Mouse (Mus musculus): ENCODE results near the gene Klra9.
"Not testable (repeated sequence)": the region's sequence is repeated elsewhere in the genome, so short reads cannot be mapped to it uniquely, and the experiment has no call there.

Gene Klra9

GRCm38 (mm10) chr6:130193012-130193411 lies at the start of gene Klra9:
Gene Klra9, minus strand, starts transcription at chr6:130193112.
- not testable (repeated sequence) for DNase-seq (ENCODE audit: low read depth, low spot score)

GRCm38 (mm10) chr6:130237536-130237935 lies 44.6 kb upstream of the Klra9 start:
- no peak for DNase-seq (ENCODE audit: low read depth, low spot score)

- no peak for DNase-seq (ENCODE audit: low read depth, low spot score)
Measured at GRCm38 (mm10) chr6:130236635-130237034, 43.7 kb upstream of the Klra9 start.

DNA sequence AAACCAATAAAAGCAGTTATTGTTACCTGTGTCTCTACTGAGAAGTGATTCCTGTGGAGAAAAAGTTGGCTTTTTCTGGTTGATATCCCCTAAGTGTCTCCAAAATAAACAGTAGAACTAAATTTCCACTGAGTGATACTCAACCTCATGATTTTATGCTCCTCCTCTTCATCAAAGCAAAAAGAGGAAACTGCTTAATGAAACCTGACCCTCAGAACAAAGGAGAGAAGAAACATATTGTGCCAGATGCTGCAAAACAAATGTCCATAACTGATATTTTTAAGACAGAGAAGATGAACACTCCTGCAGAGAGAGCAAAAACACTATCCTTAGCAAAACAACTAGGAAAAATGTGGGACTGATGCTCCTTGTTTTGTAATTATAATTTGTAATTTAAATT lies 40.3 kb upstream of the Klra9 start, which contains the start of gene Klra7:
Klra7 (minus strand) TSS at position 101 of the 400 bp plus-strand sequence.
- DNase-seq (ENCODE audit: low read depth, low spot score): no peak

DNA sequence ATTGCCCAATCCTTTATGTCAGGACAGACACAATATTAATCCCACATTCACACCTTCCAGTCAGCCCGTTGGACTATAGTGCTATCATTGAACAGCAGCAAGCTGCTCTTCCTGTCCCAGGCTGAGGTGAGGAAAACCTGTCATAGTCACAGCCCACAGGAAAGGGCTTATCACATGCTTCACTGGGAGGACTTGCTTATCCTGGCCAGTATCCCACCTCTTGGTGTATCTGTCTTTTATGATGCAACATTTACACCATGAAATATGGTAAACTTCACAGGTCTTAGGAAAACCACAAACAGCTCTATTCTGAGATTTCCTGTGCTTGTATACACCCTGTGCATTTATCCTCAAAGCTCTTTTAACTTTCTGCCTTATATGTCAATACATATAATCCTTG lies 4.5 kb upstream of the Klra9 start:
- DNase-seq (ENCODE audit: low read depth, low spot score): not testable (repeated sequence)

DNA sequence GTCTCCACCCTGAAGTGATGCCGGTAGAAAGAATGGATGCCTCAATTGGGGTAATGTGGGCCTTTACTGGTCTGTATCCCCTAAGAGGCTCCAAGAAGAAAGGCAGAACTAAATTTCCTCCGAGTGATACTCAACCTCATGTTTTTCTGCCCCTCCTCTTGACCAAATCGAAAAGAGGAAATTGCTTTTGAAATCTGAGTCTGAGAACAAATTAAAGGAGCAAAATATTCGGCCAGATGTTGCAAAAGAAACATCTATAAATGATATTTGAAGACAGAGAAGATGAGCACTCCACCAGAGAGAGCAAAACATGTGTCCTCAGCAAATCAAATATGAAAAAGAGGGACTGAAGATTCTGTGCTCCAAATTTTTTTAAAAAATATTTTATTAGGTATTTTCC lies 63.1 kb downstream of the Klra9 start, which contains the start of gene Klra8:
Klra8 (minus strand) TSS at position 101 of the 400 bp plus-strand sequence.
- DNase-seq (ENCODE audit: low read depth, low spot score): not testable (repeated sequence)

Data from forelimb bud, embryonic 11.5 days (tissue).